Mouse (Mus musculus): Measurements from ENCODE around the gene Fbrsl1. TPM values are rescaled to one million over a fixed set of nuclear protein-coding genes. Genes with fewer than 3 reads are reported as not detected.
"Not testable (repeated sequence)": the region's sequence is repeated elsewhere in the genome, so short reads cannot be mapped to it uniquely, and the experiment has no call there.

Fbrsl1 gene
- total and polyA plus RNA-seq, 3 experiments = 39.3 to 51.8 (median 47.0) TPM

DNA sequence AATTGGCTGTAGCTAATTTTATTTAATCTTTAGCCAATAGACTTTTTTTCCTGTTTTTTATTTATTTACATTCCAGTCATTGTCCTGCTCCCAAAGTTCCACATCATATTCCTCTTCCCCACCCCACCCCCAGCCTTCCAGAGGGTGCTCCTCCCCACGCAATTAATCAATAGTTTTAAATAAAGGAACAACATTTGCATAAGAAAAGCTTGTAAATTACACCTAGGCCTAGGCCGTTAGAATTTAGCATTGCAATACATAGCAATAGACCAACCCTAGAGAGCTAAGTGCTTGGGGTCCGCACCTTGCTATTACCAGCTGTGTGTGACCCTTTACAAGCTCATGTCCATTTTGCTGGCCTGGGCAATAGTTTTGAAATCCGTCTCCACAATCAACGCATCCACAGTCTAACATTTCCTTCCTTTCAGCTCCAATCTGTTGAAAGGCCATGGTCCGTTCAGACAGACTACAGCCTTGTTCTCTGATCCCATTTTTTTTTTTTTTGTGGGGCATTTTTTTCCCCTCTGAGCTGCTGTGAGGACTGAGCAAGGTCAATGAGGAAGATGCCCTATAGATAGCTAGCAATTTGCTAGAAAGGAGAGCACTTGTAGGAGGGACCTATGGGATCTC is 10.6 kb downstream of the Fbrsl1 start:
- Histone ChIP-seq H3K4me3 (no peak overlapping the region), H3K9ac (ENCODE audit: low read depth, low read length) (no peak overlapping the region), H3K36me3 (ENCODE audit: control insufficient read depth, insufficient read depth, low read length) (peaks cover 3% of the 10 kb centered on the region; the same call in 1 of the 2 replicates), H3K27ac (no peak overlapping the region), H3K4me1 (ENCODE audit: control insufficient read depth, insufficient read depth, low read length) (peaks cover 30% of the 10 kb centered on the region), H3K79me2 (replicated peaks; ENCODE audit: control insufficient read depth, insufficient read depth, low read length) (peaks cover 7% of the 10 kb centered on the region), H3K27me3 (ENCODE audit: control insufficient read depth, insufficient read depth, low read length) (no peaks in the 10 kb centered on the region)
- no peak for DNase-seq
- WGBS = 56% methylated on average over 6 of the region's 6 CpGs
- no peak for TF ChIP-seq POLR2A (IDR thresholded peaks at IDR 0.05; ENCODE audit: insufficient read depth, low read depth, low read length)
- TF ChIP-seq CTCF (IDR thresholded peaks at IDR 0.05) = no peak
- no peak for TF ChIP-seq EP300 (IDR thresholded peaks at IDR 0.05; ENCODE audit: insufficient read depth, low read depth, low read length)
- intact Hi-C loops (cut with DNase I) = no loop called here

DNA sequence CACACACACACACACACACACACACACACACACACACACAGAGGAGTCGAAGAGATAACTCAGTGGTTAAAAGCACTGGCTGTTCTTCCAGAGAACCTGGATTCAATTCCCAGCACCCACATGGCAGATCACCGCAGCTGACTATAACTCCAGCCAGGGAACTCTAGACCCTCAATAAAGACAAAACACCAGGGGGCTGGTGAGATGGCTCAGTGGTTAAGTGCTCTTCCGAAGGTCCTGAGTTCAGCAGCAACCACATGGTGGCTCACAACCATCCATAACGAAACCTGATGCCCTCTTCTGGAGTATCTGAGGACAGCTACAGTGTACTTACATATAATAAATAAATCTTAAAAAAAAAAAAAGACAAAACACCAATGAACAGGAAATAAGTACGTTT is 12.1 kb downstream of the Fbrsl1 start:
- H3K27ac ChIP-seq; intact Hi-C loops (cut with DNase I); DNase-seq; H3K4me3 ChIP-seq; H3K79me2 ChIP-seq (replicated peaks; ENCODE audit: control insufficient read depth, insufficient read depth, low read length); H3K36me3 ChIP-seq (ENCODE audit: control insufficient read depth, insufficient read depth, low read length); H3K9ac ChIP-seq (ENCODE audit: low read depth, low read length); H3K27me3 ChIP-seq (ENCODE audit: control insufficient read depth, insufficient read depth, low read length): not testable (repeated sequence)
- peaks cover 28% of the 10 kb centered on the region for H3K4me1 ChIP-seq (ENCODE audit: control insufficient read depth, insufficient read depth, low read length)
- peak; percentile 17; the same call in 1 of the 2 replicates for TF ChIP-seq CTCF (IDR thresholded peaks at IDR 0.05)
- WGBS = 74% methylated on average over 5 of the region's 5 CpGs

DNA sequence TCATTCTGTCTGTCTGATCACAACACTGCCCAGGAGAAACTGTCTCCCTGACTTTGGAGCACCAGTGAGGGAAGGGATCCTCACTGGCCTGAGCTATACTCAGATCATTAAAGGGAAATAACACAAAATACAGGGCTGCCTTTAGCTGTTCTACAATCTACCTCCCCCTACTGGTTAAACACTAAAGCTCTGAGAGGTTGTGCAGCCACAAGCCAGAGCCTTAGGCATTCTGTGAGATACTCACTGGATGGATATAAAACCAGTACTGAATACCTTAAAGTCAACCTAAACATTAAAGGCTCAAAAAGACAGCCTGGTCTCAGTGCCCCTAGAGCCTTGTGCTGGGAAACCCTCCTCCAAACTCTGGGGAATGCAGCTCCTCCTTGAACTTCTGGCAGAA is 13.5 kb downstream of the Fbrsl1 start:
- Histone ChIP-seq H3K4me1 (ENCODE audit: control insufficient read depth, insufficient read depth, low read length) (peaks cover 21% of the 10 kb centered on the region), H3K4me3 (no peak overlapping the region), H3K27me3 (ENCODE audit: control insufficient read depth, insufficient read depth, low read length) (no peaks in the 10 kb centered on the region), H3K36me3 (ENCODE audit: control insufficient read depth, insufficient read depth, low read length) (peaks cover 3% of the 10 kb centered on the region; the same call in 1 of the 2 replicates), H3K79me2 (replicated peaks; ENCODE audit: control insufficient read depth, insufficient read depth, low read length) (peaks cover 6% of the 10 kb centered on the region), H3K27ac (no peak overlapping the region), H3K9ac (ENCODE audit: low read depth, low read length) (no peak overlapping the region)
- intact Hi-C loops (cut with DNase I) = no loop called here
- TF ChIP-seq CTCF (IDR thresholded peaks at IDR 0.05) (peak; percentile 76), EP300 (IDR thresholded peaks at IDR 0.05; ENCODE audit: insufficient read depth, low read depth, low read length) (no peak)
- DNase-seq = no peak

DNA sequence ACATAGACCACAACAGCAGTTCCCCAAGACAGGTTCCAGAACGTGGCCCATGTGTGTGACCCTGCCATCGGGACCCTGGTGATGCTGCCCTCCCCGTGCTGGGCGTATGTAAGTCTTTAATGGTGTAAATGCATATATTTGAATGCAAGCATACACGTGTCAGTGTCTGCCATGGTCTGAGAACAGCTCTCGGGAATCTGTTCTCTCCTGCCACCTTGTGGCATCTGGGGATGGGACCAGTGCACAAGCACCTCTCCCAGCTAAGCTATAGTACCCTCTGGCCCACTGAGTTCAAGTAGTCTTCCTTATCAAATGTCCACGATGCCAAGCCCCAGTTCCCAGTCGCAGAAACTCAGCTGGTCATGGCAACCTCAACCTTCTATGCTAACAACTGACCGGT is 19.3 kb downstream of the Fbrsl1 start:
- no peak overlapping the region for H3K27ac ChIP-seq
- no peaks in the 10 kb centered on the region; the same call in 1 of the 2 replicates for H3K79me2 ChIP-seq (replicated peaks; ENCODE audit: control insufficient read depth, insufficient read depth, low read length)
- H3K4me1 ChIP-seq (ENCODE audit: control insufficient read depth, insufficient read depth, low read length) = no peaks in the 10 kb centered on the region
- no peak overlapping the region for H3K9ac ChIP-seq (ENCODE audit: low read depth, low read length)
- no peaks in the 10 kb centered on the region for H3K27me3 ChIP-seq (ENCODE audit: control insufficient read depth, insufficient read depth, low read length)
- peak; percentile 41 to 57 for DNase-seq
- 34% methylated on average over 9 of the region's 9 CpGs for WGBS
- H3K4me3 ChIP-seq = no peak overlapping the region
- TF ChIP-seq CTCF (IDR thresholded peaks at IDR 0.05) = peak; percentile 79
- TF ChIP-seq POLR2A (IDR thresholded peaks at IDR 0.05; ENCODE audit: insufficient read depth, low read depth, low read length) = no peak
- 0 out of 2 replicates have a peak, but pooled peaks have one; percentile 33 for TF ChIP-seq EP300 (IDR thresholded peaks at IDR 0.05; ENCODE audit: insufficient read depth, low read depth, low read length)
- no peaks in the 10 kb centered on the region for H3K36me3 ChIP-seq (ENCODE audit: control insufficient read depth, insufficient read depth, low read length)
- intact Hi-C loops (cut with DNase I) = loop anchor here (1.0 to 5.0 kb wide), 3 partner anchors 52 to 208 kb away; no protein-coding TSS in a partner anchor

DNA sequence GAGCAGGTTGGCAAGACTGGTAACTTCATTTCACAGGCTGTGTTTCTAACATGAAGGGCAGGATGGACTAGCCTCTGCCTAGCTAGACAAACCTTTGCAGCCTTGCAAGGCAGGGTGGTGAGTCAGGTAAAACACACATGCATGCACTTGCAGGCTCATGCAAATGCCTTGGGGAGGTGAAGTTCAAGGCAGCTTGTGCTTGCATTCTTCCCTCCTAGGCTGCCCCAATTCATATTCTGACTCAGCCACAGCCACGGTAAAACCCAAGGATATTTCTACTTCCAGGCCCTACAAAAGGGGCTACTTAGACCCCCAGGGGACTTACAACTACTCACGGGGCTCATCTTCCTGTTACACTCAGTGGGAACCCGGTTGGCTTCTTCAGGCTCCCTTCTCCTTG is 20.0 kb downstream of the Fbrsl1 start:
- 73% methylated on average over 3 of the region's 3 CpGs for WGBS
- no peak for DNase-seq
- Histone ChIP-seq H3K27me3 (ENCODE audit: control insufficient read depth, insufficient read depth, low read length) (no peaks in the 10 kb centered on the region), H3K9ac (ENCODE audit: low read depth, low read length) (no peak overlapping the region), H3K36me3 (ENCODE audit: control insufficient read depth, insufficient read depth, low read length) (no peaks in the 10 kb centered on the region), H3K4me3 (no peak overlapping the region), H3K4me1 (ENCODE audit: control insufficient read depth, insufficient read depth, low read length) (no peaks in the 10 kb centered on the region), H3K27ac (no peak overlapping the region), H3K79me2 (replicated peaks; ENCODE audit: control insufficient read depth, insufficient read depth, low read length) (no peaks in the 10 kb centered on the region; the same call in 1 of the 2 replicates)
- no peak for TF ChIP-seq CTCF (IDR thresholded peaks at IDR 0.05)
- TF ChIP-seq EP300 (IDR thresholded peaks at IDR 0.05; ENCODE audit: insufficient read depth, low read depth, low read length) = no peak
- no peak for TF ChIP-seq POLR2A (IDR thresholded peaks at IDR 0.05; ENCODE audit: insufficient read depth, low read depth, low read length)
- intact Hi-C loops (cut with DNase I) = loop anchor here (5.0 kb wide), 2 partner anchors 51 to 209 kb away; no protein-coding TSS in a partner anchor

DNA sequence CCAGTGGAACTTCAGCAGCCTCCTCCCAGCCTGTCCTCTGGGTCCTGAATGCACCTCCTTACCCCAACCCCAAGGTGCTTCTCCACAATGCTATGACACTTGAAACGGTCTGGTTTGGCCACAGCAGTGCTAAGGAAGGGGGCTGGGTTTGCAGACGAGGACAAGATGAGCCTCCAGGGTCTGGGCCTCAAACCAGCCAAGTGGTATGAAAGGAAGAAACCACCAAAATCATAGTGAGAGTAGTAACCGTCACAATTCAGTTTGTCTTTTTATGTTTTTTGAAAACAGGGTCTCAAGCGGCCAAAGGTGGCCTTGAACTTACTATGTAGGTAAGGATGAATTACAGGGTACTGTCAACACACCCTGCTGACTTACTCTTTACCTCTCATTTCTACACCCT is 23.1 kb downstream of the Fbrsl1 start:
- intact Hi-C loops (cut with DNase I) = loop anchor here (5.0 kb wide), 2 partner anchors 48 to 212 kb away; no protein-coding TSS in a partner anchor
- Histone ChIP-seq H3K36me3 (ENCODE audit: control insufficient read depth, insufficient read depth, low read length) (no peaks in the 10 kb centered on the region), H3K27ac (no peak overlapping the region), H3K4me3 (no peak overlapping the region), H3K4me1 (ENCODE audit: control insufficient read depth, insufficient read depth, low read length) (peaks cover 2% of the 10 kb centered on the region), H3K79me2 (replicated peaks; ENCODE audit: control insufficient read depth, insufficient read depth, low read length) (no peaks in the 10 kb centered on the region), H3K27me3 (ENCODE audit: control insufficient read depth, insufficient read depth, low read length) (no peaks in the 10 kb centered on the region), H3K9ac (ENCODE audit: low read depth, low read length) (no peak overlapping the region)
- TF ChIP-seq CTCF (IDR thresholded peaks at IDR 0.05) = no peak
- TF ChIP-seq POLR2A (IDR thresholded peaks at IDR 0.05; ENCODE audit: insufficient read depth, low read depth, low read length) = no peak
- TF ChIP-seq EP300 (IDR thresholded peaks at IDR 0.05; ENCODE audit: insufficient read depth, low read depth, low read length) = no peak
- 90% methylated on average over 4 of the region's 4 CpGs for WGBS
- no peak for DNase-seq

Data from heart, adult 2 months (tissue).